ENCODE assay signal across 16 mouse cellular contexts in the genomic region with DNA sequence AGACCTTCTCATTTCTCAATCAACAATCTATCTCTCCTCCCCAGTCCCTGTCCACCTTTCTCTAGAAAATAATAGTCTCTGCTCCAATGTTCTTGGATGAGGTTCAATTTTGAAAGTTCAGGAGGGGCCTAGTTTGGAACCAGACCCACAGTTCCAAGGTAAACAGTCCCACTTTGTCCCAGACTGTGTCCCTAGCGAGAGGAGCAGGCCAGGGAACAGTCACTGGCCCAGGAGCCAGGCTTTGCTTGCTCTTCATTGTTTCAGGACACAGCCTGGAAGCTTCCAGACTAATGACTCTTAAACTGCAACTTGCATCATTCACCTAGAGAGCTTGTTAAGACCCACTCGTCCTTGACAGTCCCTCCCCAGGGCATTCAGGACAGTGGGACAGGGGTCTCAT. TPM values are rescaled to one million over a fixed set of nuclear protein-coding genes. Genes with fewer than 3 reads are reported as not detected.
A peak's percentile ranks its signal among the peaks of the same experiment; 100 is the strongest.
DNase-seq lines count a peak whose midpoint lies in the region.
"Had no signal": no experiment of that assay in that cellular context is flagged by ENCODE, and none has a peak within 500 bp of the region (broad histone marks: within the 10 kb centered on the region; RNA-seq: fewer than 3 reads in every experiment).

No protein-coding gene starts in this region.

- intact Hi-C loops in heart, postnatal 36 days (cut with DNase I) = no loop called here

- DNase-seq in gastrocnemius, adult 18-20 months (ENCODE audit: low spot score) = peak; percentile 17
- DNase-seq in gastrocnemius, postnatal 25 days = no peak
- DNase-seq in heart, adult 8-10 months (ENCODE audit: low spot score) = peak; percentile 11
- DNase-seq in heart, postnatal 36 days = no peak
- DNase-seq: adrenal gland, adult 8-10 months; adrenal gland, postnatal 25 days; cerebellum, adult 11 months; cerebellum, adult 18-20 months; cerebellum, adult 8-10 months; cerebellum, adult 9-11 months; cerebellum, postnatal 14 days; cerebellum, postnatal 36 days; embryo, embryonic 11 days had no signal

RNA-seq across cellular contexts. Expression of gene Pah, which starts 44.1 kb away (rescaled TPM):
- under 1 TPM; 0.12 to 0.14 TPM for total RNA-seq in gastrocnemius, adult 18-20 months (2021)
- total RNA-seq in gastrocnemius, postnatal 25 days (2021) = not detected
- total RNA-seq in heart, adult 8-10 months (2022) = 10 to 100 TPM; 42.2 to 72.8 (median 45.1) TPM
- total RNA-seq in heart, postnatal 36 days (2021) = 1 to 10 TPM; 3.5 to 4.6 TPM
- total RNA-seq: adrenal gland, postnatal 25 days; common myeloid progenitor, adult 5-6 weeks; ES-E14; MEL had no signal

Comparison
In these comparisons a context has a peak if more than half of its experiments do, and no peak if none do; other contexts are left out.
1. DNase-seq: peak in gastrocnemius, adult 18-20 months (single experiment) and heart, adult 8-10 months (single experiment); none in gastrocnemius, postnatal 25 days (single experiment) and heart, postnatal 36 days (0 of 2).
2. RNA of gene Pah, which starts 44.1 kb away (total RNA-seq): 42.2 to 72.8 TPM in heart, adult 8-10 months; 3.5 to 4.6 TPM in heart, postnatal 36 days, 0.12 to 0.14 TPM in gastrocnemius, adult 18-20 months and not detected in gastrocnemius, postnatal 25 days; every median in the first group is over 4 times any median in the second.